Mouse (Mus musculus) yolk sac, embryonic 10.5 days (tissue): ENCODE measurements around the gene Krba1.

Experiments used
- DNase-seq: peaks from one replicate; pipeline ENCODE4 v3.0.0-alpha.2; 2017; ENCODE audit warnings: low spot score

The Krba1 gene

GRCm38 (mm10) chr6:48395105-48396007 lies at the start of gene Krba1:
TSS of gene Krba1 (plus strand) at chr6:48395586.
- DNase-seq = peak; percentile 90

GRCm38 (mm10) chr6:48358897-48359296 lies 36.5 kb upstream of the Krba1 start:
- DNase-seq = no peak

- DNase-seq = no peak
Observed at GRCm38 (mm10) chr6:48366322-48366996, 28.9 kb upstream of the Krba1 start.

GRCm38 (mm10) chr6:48388221-48388620 lies 7.2 kb upstream of the Krba1 start:
- DNase-seq = no peak

GRCm38 (mm10) chr6:48393811-48394210 lies 1.6 kb upstream of the Krba1 start:
- DNase-seq = no peak

- no peak for DNase-seq
Observed at GRCm38 (mm10) chr6:48396008-48396595, 716 bp downstream of the Krba1 start.

GRCm38 (mm10) chr6:48396686-48397085 lies 1.3 kb downstream of the Krba1 start:
- DNase-seq = no peak

GRCm38 (mm10) chr6:48397336-48397735 lies 1.9 kb downstream of the Krba1 start:
- no peak for DNase-seq

GRCm38 (mm10) chr6:48399906-48400305 lies 4.5 kb downstream of the Krba1 start:
- no peak for DNase-seq

GRCm38 (mm10) chr6:48404071-48404470 lies 8.7 kb downstream of the Krba1 start:
- DNase-seq = no peak

- DNase-seq = no peak
Observed at GRCm38 (mm10) chr6:48409726-48410343, 14.4 kb downstream of the Krba1 start.

GRCm38 (mm10) chr6:48410551-48410950 lies 15.2 kb downstream of the Krba1 start:
- no peak for DNase-seq

GRCm38 (mm10) chr6:48411193-48412092 lies 16.1 kb downstream of the Krba1 start:
- no peak for DNase-seq

- no peak for DNase-seq
Observed at GRCm38 (mm10) chr6:48412147-48412546, 16.8 kb downstream of the Krba1 start.

GRCm38 (mm10) chr6:48412662-48413061 lies 17.3 kb downstream of the Krba1 start:
- no peak for DNase-seq

GRCm38 (mm10) chr6:48413081-48413480 lies 17.7 kb downstream of the Krba1 start:
- DNase-seq = no peak

GRCm38 (mm10) chr6:48414886-48415285 lies 19.5 kb downstream of the Krba1 start:
- DNase-seq = no peak

- DNase-seq = no peak
Observed at GRCm38 (mm10) chr6:48415636-48416035, 20.2 kb downstream of the Krba1 start.

- no peak for DNase-seq
Observed at GRCm38 (mm10) chr6:48416486-48416885, 21.1 kb downstream of the Krba1 start.

- no peak for DNase-seq
Observed at GRCm38 (mm10) chr6:48420647-48421046, 25.3 kb downstream of the Krba1 start.

- no peak for DNase-seq
Observed at GRCm38 (mm10) chr6:48423336-48423735, 27.9 kb downstream of the Krba1 start.
